Mouse (Mus musculus) heart, adult 2 months (tissue): ENCODE data around the gene Tcp11l2. TPM values are rescaled to one million over a fixed set of nuclear protein-coding genes. Genes with fewer than 3 reads are reported as not detected.

Source experiments
- DNase-seq, 2 experiments: peaks; one replicate each; pipeline ENCODE4 v3.0.0; 2021
- H3K27ac ChIP-seq: fragments of 200-600 bp; 2 replicates; pipeline ENCODE4 v1.8.1; 2022
- H3K27me3 ChIP-seq: fragments of 200-500 bp; 2 replicates; pipeline ENCODE4 v1.6.1; 2012; ENCODE audit warnings: mild to moderate bottlenecking, low read length, inconsistent platforms, mixed read lengths; ENCODE audit not compliant: control insufficient read depth, insufficient read depth
- H3K36me3 ChIP-seq: fragments of 200-500 bp; 2 replicates; pipeline ENCODE4 v1.6.1; 2012; ENCODE audit warnings: low read length, inconsistent platforms; ENCODE audit not compliant: control insufficient read depth, insufficient read depth
- H3K4me1 ChIP-seq: fragments of 200-500 bp; 2 replicates; pipeline ENCODE4 v1.6.1; 2011; ENCODE audit warnings: low read length; ENCODE audit not compliant: control insufficient read depth, insufficient read depth
- H3K4me3 ChIP-seq: fragments of 200-600 bp; 2 replicates; pipeline ENCODE4 v1.8.1; 2022
- H3K79me2 ChIP-seq: fragments of 200-500 bp; replicated peaks from 2 replicates; pipeline ENCODE4 v1.6.1; 2012; ENCODE audit warnings: mild to moderate bottlenecking, inconsistent platforms, low read length, moderate library complexity, mixed read lengths; ENCODE audit not compliant: control insufficient read depth, insufficient read depth
- H3K9ac ChIP-seq: fragments of 200-500 bp; 2 replicates; pipeline ENCODE4 v1.6.1; 2012; ENCODE audit warnings: low read depth, mild to moderate bottlenecking, control low read depth, inconsistent platforms, low read length, mixed read lengths
- CTCF ChIP-seq: fragments of 200-600 bp; IDR thresholded peaks from 2 replicates; pipeline ENCODE4 v1.8.1; 2022; ENCODE audit warnings: antibody characterized with exemption, mild to moderate bottlenecking, moderate library complexity
- EP300 ChIP-seq: fragments of 200-500 bp; IDR thresholded peaks from 2 replicates; pipeline ENCODE4 v1.6.1; 2011; ENCODE audit warnings: low read depth, low read length, control low read depth; ENCODE audit not compliant: insufficient read depth
- POLR2A ChIP-seq: fragments of 200-500 bp; IDR thresholded peaks from 2 replicates; pipeline ENCODE4 v1.6.1; 2011; ENCODE audit warnings: mild to moderate bottlenecking, low read depth, low read length, control low read depth; ENCODE audit not compliant: insufficient read depth
- WGBS: fragments of 180-500 bp; shearing (Covaris S2); methylation state at CpG from one replicate; pipeline ENCODE4 v1.1.7; 2018; 5-methylcytosine and 5-hydroxymethylcytosine counted together
- intact Hi-C: fragments of 180-260 bp; cut with DNase I; formaldehyde crosslinking; loops from one replicate; pipeline ENCODE4 v1.15.1; 2025
- long read RNA-seq: library from polyadenylated mRNA; stranded (forward); transcript quantifications from one replicate; pipeline ENCODE4 v2.0.0, GENCODE M21; 2021
- polyA plus RNA-seq: library from polyadenylated mRNA; depleted of rRNA; stranded (reverse); fragments of >200 nt; gene quantifications from 2 replicates; pipeline ENCODE4 v1.2.3, GENCODE M21; 2012; rRNA removed
- total RNA-seq, 2 experiments: library from RNA; stranded (reverse); gene quantifications; 2 replicates each; pipeline ENCODE4 v1.2.3; 2021

Gene Tcp11l2
- total RNA-seq (100 to 1,000 TPM; 118 to 157 TPM), polyA plus RNA-seq (129 and 204 TPM in 2 replicates)
- long read RNA-seq, transcript Tcp11l2-201 (10 exons, 2,725 nt), result major isoform, 110 of 124 reads
- long read RNA-seq, partial matches to known transcripts, result 8 of 124 reads
- long read RNA-seq, other reads (novel, unspliced or antisense), result 6 of 124 reads

GRCm38 (mm10) chr10:84576395-84577070, at the start of gene Tcp11l2:
Gene Tcp11l2 (plus strand): TSS chr10:84576626.
- Histone ChIP-seq H3K79me2 (peaks cover 8% of the 10 kb centered on the region), H3K9ac (peak within 1 kb of the TSS; percentile 96), H3K27me3 (no peaks in the 10 kb centered on the region), H3K4me3 (peak within 1 kb of the TSS; percentile 97), H3K36me3 (peaks cover 25% of the 10 kb centered on the region), H3K27ac (peak within 1 kb of the TSS; percentile 100), H3K4me1 (peaks cover 16% of the 10 kb centered on the region)
- TF ChIP-seq POLR2A (peak; percentile 85), CTCF (peak; percentile 19; the same call in 1 of the 2 replicates), EP300 (no peak)
- intact Hi-C loops, result loop anchor here (1.0 to 2.0 kb wide), 2 partner anchors 40 to 46 kb away; partner anchors contain the start of gene Polr3b
- WGBS, result under 1% methylated on average over 46 of the region's 46 CpGs
- peak; percentile 96 for DNase-seq

- TF ChIP-seq EP300, result no peak
- TF ChIP-seq CTCF, result no peak
- TF ChIP-seq POLR2A, result no peak
- peaks cover 7% of the 10 kb centered on the region; the same call in 1 of the 2 replicates for H3K4me1 ChIP-seq
- intact Hi-C loops, result no loop called here
- no peak overlapping the region for H3K9ac ChIP-seq
- no peaks in the 10 kb centered on the region for H3K27me3 ChIP-seq
- H3K79me2 ChIP-seq, result no peaks in the 10 kb centered on the region
- no peak overlapping the region for H3K4me3 ChIP-seq
- H3K36me3 ChIP-seq, result no peaks in the 10 kb centered on the region
- DNase-seq, result no peak
- WGBS, result 73% methylated on average over 5 of the region's 5 CpGs
- no peak overlapping the region for H3K27ac ChIP-seq
These were observed 49.4 kb upstream of the Tcp11l2 start for GRCm38 (mm10) chr10:84527070-84527469.

GRCm38 (mm10) chr10:84527631-84528030, 48.8 kb upstream of the Tcp11l2 start:
- H3K27ac ChIP-seq, result no peak overlapping the region
- H3K79me2 ChIP-seq, result no peaks in the 10 kb centered on the region
- H3K27me3 ChIP-seq, result no peaks in the 10 kb centered on the region
- peaks cover 9% of the 10 kb centered on the region; the same call in 1 of the 2 replicates for H3K4me1 ChIP-seq
- H3K4me3 ChIP-seq, result no peak overlapping the region
- no peak overlapping the region for H3K9ac ChIP-seq
- no peak for TF ChIP-seq POLR2A
- no peak for TF ChIP-seq EP300
- TF ChIP-seq CTCF, result no peak
- H3K36me3 ChIP-seq, result no peaks in the 10 kb centered on the region
- DNase-seq, result no peak
- intact Hi-C loops, result no loop called here
- 63% methylated on average over 12 of the region's 12 CpGs for WGBS

GRCm38 (mm10) chr10:84530388-84530787, 46.0 kb upstream of the Tcp11l2 start:
- intact Hi-C loops, result loop anchor here (5.0 kb wide), 2 partner anchors 67 to 92 kb away; partner anchors contain the start of gene Polr3b
- Histone ChIP-seq H3K27me3 (no peaks in the 10 kb centered on the region), H3K4me1 (peaks cover 9% of the 10 kb centered on the region), H3K4me3 (no peak overlapping the region), H3K79me2 (no peaks in the 10 kb centered on the region), H3K36me3 (no peaks in the 10 kb centered on the region), H3K27ac (peak overlapping the region; percentile 78), H3K9ac (0 out of 2 replicates have a peak overlapping the region, but pooled peaks have one; percentile 1)
- TF ChIP-seq EP300 (no peak), POLR2A (no peak), CTCF (no peak)
- DNase-seq, result peak in 1 of 2 experiments; percentile 39
- WGBS, result 40% methylated on average over 8 of the region's 8 CpGs

GRCm38 (mm10) chr10:84531576-84531975, 44.9 kb upstream of the Tcp11l2 start:
- H3K9ac ChIP-seq, result no peak overlapping the region

More at GRCm38 (mm10) chr10:84531576-84531975, 44.9 kb upstream of the Tcp11l2 start:
- intact Hi-C loops, result loop anchor here (5.0 kb wide), 2 partner anchors 66 to 91 kb away; partner anchors contain the start of gene Polr3b
- H3K36me3 ChIP-seq, result no peaks in the 10 kb centered on the region
- peaks cover 9% of the 10 kb centered on the region for H3K4me1 ChIP-seq
- 76% methylated on average over 4 of the region's 4 CpGs for WGBS
- DNase-seq, result no peak
- H3K27ac ChIP-seq, result peak overlapping the region; percentile 78
- H3K79me2 ChIP-seq, result no peaks in the 10 kb centered on the region
- no peaks in the 10 kb centered on the region for H3K27me3 ChIP-seq
- TF ChIP-seq CTCF (no peak), POLR2A (no peak), EP300 (no peak)
- no peak overlapping the region for H3K4me3 ChIP-seq
